Mouse (Mus musculus) heart, postnatal 14 days (tissue): ENCODE data around the gene Ppp1r37. TPM values are rescaled to one million over a fixed set of nuclear protein-coding genes. Genes with fewer than 3 reads are reported as not detected.
"Not testable (repeated sequence)": the region's sequence is repeated elsewhere in the genome, so short reads cannot be mapped to it uniquely, and the experiment has no call there.

Source experiments
- DNase-seq, 2 experiments: peaks; one replicate each; pipeline ENCODE4 v3.0.0; 2021 to 2022
- intact Hi-C: fragments of 180-260 bp; cut with DNase I; formaldehyde crosslinking; loops from one replicate; pipeline ENCODE4 v1.15.1; 2025
- long read RNA-seq, 2 experiments: library from polyadenylated mRNA; stranded (forward); transcript quantifications; one replicate each; pipeline ENCODE4 v2.0.0; 2021
- total RNA-seq, 2 experiments: library from RNA; stranded (reverse); gene quantifications; 2 replicates each; pipeline ENCODE4 v1.2.3; 2021

The Ppp1r37 gene
- 10 to 100 TPM; 41.3 to 41.5 TPM for total RNA-seq
- long read RNA-seq, experiment 1, partial matches to known transcripts = 0 of 10 reads
- long read RNA-seq, experiment 1, other reads (novel, unspliced or antisense) = 7 of 10 reads
- long read RNA-seq, experiment 2, transcript Ppp1r37-201 (13 exons, 3,816 nt) = major isoform, 6 of 15 reads
- long read RNA-seq, experiment 2, partial matches to known transcripts = 0 of 15 reads
- long read RNA-seq, experiment 2, other reads (novel, unspliced or antisense) = 9 of 15 reads

- DNase-seq = peak in 1 of 2 experiments; percentile 45
Measured at GRCm38 (mm10) chr7:19562643-19563410, at the start of gene Ppp1r37. Ppp1r37 (minus strand) TSS chr7:19563076.

GRCm38 (mm10) chr7:19610969-19611368, 48.1 kb upstream of the Ppp1r37 start:
- no peak for DNase-seq
- intact Hi-C loops = no loop called here

More at GRCm38 (mm10) chr7:19562643-19563410, at the start of gene Ppp1r37:
- intact Hi-C loops = no loop called here

- intact Hi-C loops = no loop called here
- no peak for DNase-seq
Measured at GRCm38 (mm10) chr7:19609641-19610332, 46.9 kb upstream of the Ppp1r37 start.

- no peak for DNase-seq
- intact Hi-C loops = no loop called here
Measured at GRCm38 (mm10) chr7:19607291-19607690, 44.4 kb upstream of the Ppp1r37 start.

- intact Hi-C loops, DNase-seq: not testable (repeated sequence)
Measured at GRCm38 (mm10) chr7:19604606-19605214, 41.8 kb upstream of the Ppp1r37 start.

- intact Hi-C loops = no loop called here
- DNase-seq = peak; percentile 95 to 98
Measured at GRCm38 (mm10) chr7:19603849-19604605, 41.2 kb upstream of the Ppp1r37 start, which contains the start of gene Clasrp. Clasrp (minus strand) TSS chr7:19604486.

- intact Hi-C loops = no loop called here
- DNase-seq = no peak
Measured at GRCm38 (mm10) chr7:19603055-19603454, 40.2 kb upstream of the Ppp1r37 start.

GRCm38 (mm10) chr7:19600562-19600961, 37.7 kb upstream of the Ppp1r37 start:
- no peak for DNase-seq
- intact Hi-C loops = no loop called here

- no peak for DNase-seq
- intact Hi-C loops = loop anchor here (5.0 kb wide), 1 partner anchor 151 kb away; no protein-coding TSS in a partner anchor
Measured at GRCm38 (mm10) chr7:19593061-19593730, 30.3 kb upstream of the Ppp1r37 start.

GRCm38 (mm10) chr7:19589917-19590316, 27.0 kb upstream of the Ppp1r37 start:
- intact Hi-C loops = loop anchor here (2.0 to 5.0 kb wide), 3 partner anchors 29 to 148 kb away; no protein-coding TSS in a partner anchor
- peak; percentile 72 to 87 for DNase-seq

GRCm38 (mm10) chr7:19589207-19589606, 26.3 kb upstream of the Ppp1r37 start:
- intact Hi-C loops = loop anchor here (5.0 kb wide), 1 partner anchor 123 kb away; no protein-coding TSS in a partner anchor
- DNase-seq = peak; percentile 55 to 68

- DNase-seq = no peak
- intact Hi-C loops = loop anchor here (5.0 kb wide), 1 partner anchor 126 kb away; no protein-coding TSS in a partner anchor
Measured at GRCm38 (mm10) chr7:19586269-19586668, 23.4 kb upstream of the Ppp1r37 start.

GRCm38 (mm10) chr7:19580634-19581033, 17.8 kb upstream of the Ppp1r37 start:
- DNase-seq = no peak
- intact Hi-C loops = no loop called here

GRCm38 (mm10) chr7:19579751-19580150, 16.9 kb upstream of the Ppp1r37 start:
- no peak for DNase-seq
- intact Hi-C loops = no loop called here

GRCm38 (mm10) chr7:19578436-19578835, 15.6 kb upstream of the Ppp1r37 start:
- intact Hi-C loops = no loop called here
- DNase-seq = no peak

GRCm38 (mm10) chr7:19577877-19578414, 15.1 kb upstream of the Ppp1r37 start:
- no peak for DNase-seq
- intact Hi-C loops = loop anchor here (2.0 kb wide), 1 partner anchor 71 kb away; no protein-coding TSS in a partner anchor

- intact Hi-C loops = loop anchor here (2.0 kb wide), 1 partner anchor 70 kb away; no protein-coding TSS in a partner anchor
- DNase-seq = no peak
Measured at GRCm38 (mm10) chr7:19577141-19577852, 14.4 kb upstream of the Ppp1r37 start, which contains the start of the genes Zfp296 and Gemin7. Zfp296 (plus strand) TSS chr7:19577287. Gemin7 (minus strand) TSS chr7:19577595.

- intact Hi-C loops = no loop called here
Measured at GRCm38 (mm10) chr7:19575559-19575958, 12.7 kb upstream of the Ppp1r37 start.

More at GRCm38 (mm10) chr7:19575559-19575958, 12.7 kb upstream of the Ppp1r37 start:
- DNase-seq = no peak
